Mouse (Mus musculus): ENCODE results near the gene Dok3.

DNA sequence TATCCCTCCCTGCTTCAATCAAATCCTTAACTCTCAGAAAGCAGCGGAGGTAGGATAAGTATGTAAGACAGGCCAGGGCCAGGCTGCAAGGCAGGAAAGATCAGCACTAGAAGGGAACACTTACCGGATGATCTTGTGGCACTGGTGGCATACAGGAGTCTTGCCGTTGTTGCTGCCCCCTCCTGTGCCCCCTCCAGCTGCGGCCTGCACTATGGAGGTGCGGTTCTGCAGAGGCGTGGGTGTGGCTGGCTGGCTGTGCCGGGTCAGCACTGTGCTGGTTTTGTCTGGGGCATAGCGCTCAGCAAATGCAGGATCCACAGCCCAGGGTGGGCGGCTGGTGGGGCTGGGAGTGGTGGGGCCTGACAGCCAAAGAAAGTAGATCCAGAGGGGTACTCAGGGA is 23.3 kb downstream of the Dok3 start:
- TF ChIP-seq CTCF (IDR thresholded peaks at IDR 0.05; ENCODE audit: insufficient read depth, low read depth, low read length): no peak
- TF ChIP-seq POLR2A (IDR thresholded peaks at IDR 0.05; ENCODE audit: insufficient read depth, low read depth, low read length): no peak
